Mouse (Mus musculus): ENCODE measurements around the gene Sik2. TPM values are rescaled to one million over a fixed set of nuclear protein-coding genes. Genes with fewer than 3 reads are reported as not detected.

The Sik2 gene
- total and polyA plus RNA-seq, 2 experiments: 6.3 to 8.7 TPM

GRCm38 (mm10) chr9:50920933-50921895 lies 87.7 kb downstream of the Sik2 start:
- peaks cover 3% of the 10 kb centered on the region; the same call in 1 of the 2 replicates for H3K79me2 ChIP-seq (ENCODE audit: control insufficient read depth, insufficient read depth, low read length)
- H3K9ac ChIP-seq (ENCODE audit: low read depth, low read length): no peak overlapping the region
- TF ChIP-seq POLR2A (IDR thresholded peaks at IDR 0.05; ENCODE audit: extremely low read depth, insufficient read depth, low read length) (no peak), CTCF (IDR thresholded peaks at IDR 0.05; ENCODE audit: low read depth, low read length) (no peak)
- H3K27me3 ChIP-seq (ENCODE audit: control insufficient read depth, insufficient read depth, low read length): no peaks in the 10 kb centered on the region
- 82% methylated on average over 3 of the region's 3 CpGs for WGBS
- no peak for DNase-seq (ENCODE audit: extremely low read depth, low read depth, low spot score)
- peaks cover 1% of the 10 kb centered on the region; the same call in 1 of the 2 replicates for H3K4me1 ChIP-seq (ENCODE audit: control insufficient read depth, insufficient read depth, low read length)
- H3K4me3 ChIP-seq (ENCODE audit: insufficient read depth, low read depth, low read length): no peak overlapping the region
- H3K36me3 ChIP-seq (ENCODE audit: control insufficient read depth, insufficient read depth, low read length): peaks cover 2% of the 10 kb centered on the region; the same call in 1 of the 2 replicates
- no peak overlapping the region for H3K27ac ChIP-seq (replicated peaks; ENCODE audit: insufficient read depth, low read depth, low read length)

- no peak overlapping the region for H3K4me3 ChIP-seq (ENCODE audit: insufficient read depth, low read depth, low read length)
- H3K9ac ChIP-seq (ENCODE audit: low read depth, low read length): no peak overlapping the region
- H3K79me2 ChIP-seq (ENCODE audit: control insufficient read depth, insufficient read depth, low read length): peaks cover 3% of the 10 kb centered on the region; the same call in 1 of the 2 replicates
- WGBS: 98% methylated on average over 2 of the region's 2 CpGs
- no peak for DNase-seq (ENCODE audit: extremely low read depth, low read depth, low spot score)
- TF ChIP-seq CTCF (IDR thresholded peaks at IDR 0.05; ENCODE audit: low read depth, low read length) (no peak), POLR2A (IDR thresholded peaks at IDR 0.05; ENCODE audit: extremely low read depth, insufficient read depth, low read length) (no peak)
- H3K4me1 ChIP-seq (ENCODE audit: control insufficient read depth, insufficient read depth, low read length): peaks cover 1% of the 10 kb centered on the region; the same call in 1 of the 2 replicates
- no peaks in the 10 kb centered on the region for H3K27me3 ChIP-seq (ENCODE audit: control insufficient read depth, insufficient read depth, low read length)
- peaks cover 7% of the 10 kb centered on the region for H3K36me3 ChIP-seq (ENCODE audit: control insufficient read depth, insufficient read depth, low read length)
- no peak overlapping the region for H3K27ac ChIP-seq (replicated peaks; ENCODE audit: insufficient read depth, low read depth, low read length)
These were observed 89.3 kb downstream of the Sik2 start for GRCm38 (mm10) chr9:50919554-50919953.

- H3K9ac ChIP-seq (ENCODE audit: low read depth, low read length): no peak overlapping the region
- H3K27me3 ChIP-seq (ENCODE audit: control insufficient read depth, insufficient read depth, low read length): no peaks in the 10 kb centered on the region
- DNase-seq (ENCODE audit: extremely low read depth, low read depth, low spot score): no peak
- WGBS: 76% methylated on average over 3 of the region's 3 CpGs
- TF ChIP-seq POLR2A (IDR thresholded peaks at IDR 0.05; ENCODE audit: extremely low read depth, insufficient read depth, low read length): no peak
- TF ChIP-seq CTCF (IDR thresholded peaks at IDR 0.05; ENCODE audit: low read depth, low read length): no peak
- H3K27ac ChIP-seq (replicated peaks; ENCODE audit: insufficient read depth, low read depth, low read length): no peak overlapping the region
- peaks cover 9% of the 10 kb centered on the region for H3K36me3 ChIP-seq (ENCODE audit: control insufficient read depth, insufficient read depth, low read length)
- H3K79me2 ChIP-seq (ENCODE audit: control insufficient read depth, insufficient read depth, low read length): no peaks in the 10 kb centered on the region; the same call in 1 of the 2 replicates
- no peak overlapping the region for H3K4me3 ChIP-seq (ENCODE audit: insufficient read depth, low read depth, low read length)
- no peaks in the 10 kb centered on the region for H3K4me1 ChIP-seq (ENCODE audit: control insufficient read depth, insufficient read depth, low read length)
These were observed 90.7 kb downstream of the Sik2 start for GRCm38 (mm10) chr9:50918131-50918530.

- 89% methylated on average over 7 of the region's 7 CpGs for WGBS
- H3K36me3 ChIP-seq (ENCODE audit: control insufficient read depth, insufficient read depth, low read length): peaks cover 24% of the 10 kb centered on the region
These were observed 96.9 kb downstream of the Sik2 start for GRCm38 (mm10) chr9:50911861-50912515.

GRCm38 (mm10) chr9:50905321-50905720 lies 103.6 kb downstream of the Sik2 start:
- Histone ChIP-seq H3K27ac (replicated peaks; ENCODE audit: insufficient read depth, low read depth, low read length) (no peak overlapping the region), H3K79me2 (ENCODE audit: control insufficient read depth, insufficient read depth, low read length) (no peaks in the 10 kb centered on the region), H3K4me3 (ENCODE audit: insufficient read depth, low read depth, low read length) (no peak overlapping the region), H3K4me1 (ENCODE audit: control insufficient read depth, insufficient read depth, low read length) (no peaks in the 10 kb centered on the region), H3K9ac (ENCODE audit: low read depth, low read length) (no peak overlapping the region), H3K36me3 (ENCODE audit: control insufficient read depth, insufficient read depth, low read length) (peaks cover 4% of the 10 kb centered on the region; the same call in 1 of the 2 replicates), H3K27me3 (ENCODE audit: control insufficient read depth, insufficient read depth, low read length) (no peaks in the 10 kb centered on the region)
- 83% methylated on average over 3 of the region's 3 CpGs for WGBS
- DNase-seq (ENCODE audit: extremely low read depth, low read depth, low spot score): no peak
- no peak for TF ChIP-seq POLR2A (IDR thresholded peaks at IDR 0.05; ENCODE audit: extremely low read depth, insufficient read depth, low read length)
- no peak for TF ChIP-seq CTCF (IDR thresholded peaks at IDR 0.05; ENCODE audit: low read depth, low read length)

More at GRCm38 (mm10) chr9:50911861-50912515, 96.9 kb downstream of the Sik2 start:
- Histone ChIP-seq H3K4me1 (ENCODE audit: control insufficient read depth, insufficient read depth, low read length) (no peaks in the 10 kb centered on the region), H3K9ac (ENCODE audit: low read depth, low read length) (no peak overlapping the region), H3K4me3 (ENCODE audit: insufficient read depth, low read depth, low read length) (no peak overlapping the region), H3K27ac (replicated peaks; ENCODE audit: insufficient read depth, low read depth, low read length) (no peak overlapping the region), H3K79me2 (ENCODE audit: control insufficient read depth, insufficient read depth, low read length) (no peaks in the 10 kb centered on the region), H3K27me3 (ENCODE audit: control insufficient read depth, insufficient read depth, low read length) (no peaks in the 10 kb centered on the region)
- no peak for DNase-seq (ENCODE audit: extremely low read depth, low read depth, low spot score)
- TF ChIP-seq CTCF (IDR thresholded peaks at IDR 0.05; ENCODE audit: low read depth, low read length) (no peak), POLR2A (IDR thresholded peaks at IDR 0.05; ENCODE audit: extremely low read depth, insufficient read depth, low read length) (no peak)

Data from liver, adult 2 months (tissue).